Mouse (Mus musculus) liver, postnatal 0 days (tissue): ENCODE results near the gene Got1. TPM values are rescaled to one million over a fixed set of nuclear protein-coding genes. Genes with fewer than 3 reads are reported as not detected.

Experiments
- ATAC-seq: fragments of 200-750 bp; cut with Nextera tagmentation; 2 replicates; pipeline ENCODE4 v1.8.0; 2017; ENCODE audit warnings: mild to moderate bottlenecking, moderate library complexity
- DNase-seq: peaks from one replicate; pipeline ENCODE4 v3.0.0-alpha.2; 2016
- H3K27ac ChIP-seq: fragments of 300-500 bp; sonication (generic); 2 replicates; pipeline ENCODE4 v1.5.1; 2014; ENCODE audit warnings: antibody characterized with exemption, moderate library complexity, mild to moderate bottlenecking, low read depth
- H3K27me3 ChIP-seq: fragments of 300-500 bp; sonication (generic); 2 replicates; pipeline ENCODE4 v1.6.1; 2014; ENCODE audit warnings: low read length, control low read depth, mixed read lengths; ENCODE audit not compliant: insufficient read depth
- H3K36me3 ChIP-seq: fragments of 300-500 bp; sonication (generic); replicated peaks from 2 replicates; pipeline ENCODE4 v1.6.1; 2014; ENCODE audit warnings: mild to moderate bottlenecking, control low read depth, low read length, moderate library complexity, mixed read lengths; ENCODE audit not compliant: insufficient read depth
- H3K4me1 ChIP-seq: fragments of 300-500 bp; sonication (generic); 2 replicates; pipeline ENCODE4 v1.6.1; 2014; ENCODE audit warnings: antibody characterized with exemption, mild to moderate bottlenecking, control low read depth; ENCODE audit not compliant: insufficient read depth
- H3K4me2 ChIP-seq: fragments of 300-500 bp; sonication (generic); 2 replicates; pipeline ENCODE4 v1.6.1; 2014; ENCODE audit warnings: low read depth, mild to moderate bottlenecking, low read length, moderate library complexity, mixed read lengths
- H3K4me3 ChIP-seq: fragments of 300-500 bp; sonication (generic); 2 replicates; pipeline ENCODE4 v1.5.1; 2014; ENCODE audit warnings: low read depth, low read length
- H3K9ac ChIP-seq: fragments of 300-500 bp; sonication (generic); replicated peaks from 2 replicates; pipeline ENCODE4 v1.6.1; 2014; ENCODE audit warnings: mild to moderate bottlenecking, moderate library complexity
- H3K9me3 ChIP-seq: fragments of 300-500 bp; sonication (generic); 2 replicates; pipeline ENCODE4 v1.6.1; 2016; ENCODE audit warnings: mild to moderate bottlenecking, control low read depth, low read length, mixed read lengths
- CTCF ChIP-seq: sonication (generic); IDR thresholded peaks from 2 replicates; pipeline ENCODE4 v1.5.1; 2016; ENCODE audit warnings: antibody characterized with exemption, low read depth
- EP300 ChIP-seq: IDR thresholded peaks from 2 replicates; pipeline ENCODE4 v1.6.1; 2016; ENCODE audit warnings: antibody characterized with exemption, low read depth, mild to moderate bottlenecking
- WGBS: fragments of 180-500 bp; shearing (Covaris S2); extraction: QIAGEN DNeasy Blood & Tissue Kit; methylation state at CpG from one replicate; pipeline ENCODE4 v1.1.7; 2014; ENCODE audit not compliant: insufficient replicate concordance; 5-methylcytosine and 5-hydroxymethylcytosine counted together
- polyA plus RNA-seq: library from polyadenylated mRNA; unstranded; fragments of >200 nt; fragmentation: Nextera tagmentation; extraction: Ambion mirVana; gene quantifications from 2 replicates; pipeline ENCODE4 v1.2.1, GENCODE M21; 2015

Gene Got1
- polyA plus RNA-seq, 1 experiment from 2014 or later = 127 TPM

DNA sequence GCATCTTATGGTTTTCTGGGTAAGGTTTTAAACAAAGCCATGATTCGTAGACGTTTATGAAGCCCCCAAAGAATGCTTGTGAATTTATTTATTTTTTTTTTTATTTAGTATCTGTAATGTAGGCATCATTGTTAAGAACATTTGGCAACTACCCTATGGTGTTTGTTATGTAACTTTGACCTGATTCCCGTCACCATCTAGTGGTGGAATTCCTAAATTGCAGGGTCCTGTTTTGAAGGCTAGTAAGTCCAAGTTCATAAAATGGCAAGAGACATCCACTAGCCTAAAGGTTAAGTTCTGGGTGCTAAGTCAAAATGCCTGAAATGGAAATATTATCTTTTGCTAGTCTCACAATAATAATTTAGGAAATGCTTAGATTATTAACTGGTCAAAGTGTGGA lies 37.0 kb downstream of the Got1 start:
- Histone ChIP-seq H3K9me3 (no peaks in the 10 kb centered on the region), H3K27ac (no peak overlapping the region), H3K4me1 (no peaks in the 10 kb centered on the region), H3K9ac (no peak overlapping the region), H3K36me3 (no peaks in the 10 kb centered on the region), H3K4me3 (no peak overlapping the region), H3K27me3 (no peaks in the 10 kb centered on the region), H3K4me2 (no peak overlapping the region)
- 36% methylated on average over 3 of the region's 3 CpGs for WGBS
- TF ChIP-seq EP300 (no peak), CTCF (peak; percentile 69)
- DNase-seq (no peak), ATAC-seq (no peak)

DNA sequence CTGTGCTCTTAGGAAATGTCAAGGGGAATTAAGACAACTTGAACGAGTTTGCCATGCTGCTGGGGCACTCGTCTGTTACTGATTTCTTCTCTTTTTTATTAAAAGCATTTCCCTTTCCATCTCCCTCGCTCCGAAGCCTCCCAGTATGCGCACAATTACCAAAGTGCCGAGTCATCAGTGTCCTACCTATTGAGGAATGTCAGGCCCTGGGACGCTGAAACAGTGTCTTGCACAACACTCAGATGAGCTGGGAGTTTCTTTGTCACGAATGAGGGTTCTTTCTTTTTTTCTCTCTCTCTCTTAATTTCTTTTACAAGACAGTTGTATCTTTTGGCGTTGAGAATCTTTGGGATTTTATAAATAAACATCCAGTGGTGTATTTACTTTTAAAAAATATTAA lies 43.9 kb downstream of the Got1 start:
- DNase-seq (no peak), ATAC-seq (no peak)
- Histone ChIP-seq H3K27me3 (no peaks in the 10 kb centered on the region), H3K36me3 (no peaks in the 10 kb centered on the region), H3K4me1 (no peaks in the 10 kb centered on the region), H3K27ac (no peak overlapping the region), H3K4me3 (no peak overlapping the region), H3K4me2 (no peak overlapping the region), H3K9me3 (no peaks in the 10 kb centered on the region), H3K9ac (no peak overlapping the region)
- TF ChIP-seq EP300 (no peak), CTCF (no peak)
- 58% methylated on average over 9 of the region's 9 CpGs for WGBS

DNA sequence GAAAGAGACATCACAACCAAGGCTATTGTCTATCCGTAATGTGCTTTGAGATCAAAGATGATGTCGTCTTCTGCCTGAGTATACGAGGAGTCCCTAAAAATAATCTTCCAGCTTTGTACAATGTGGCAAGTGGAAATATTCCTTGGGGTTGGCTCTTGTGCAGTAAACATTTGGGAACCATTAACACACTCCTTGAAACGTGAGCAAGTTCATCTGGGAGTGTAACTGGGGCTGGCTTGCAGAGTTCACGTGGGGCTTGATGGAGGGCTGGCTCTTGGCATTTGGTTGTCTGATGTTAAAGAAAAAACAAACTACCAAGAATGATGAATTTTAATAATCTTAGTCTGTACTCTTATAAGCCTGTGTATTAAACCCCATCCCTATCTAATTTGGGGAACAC lies 45.0 kb downstream of the Got1 start:
- Histone ChIP-seq H3K9ac (no peak overlapping the region), H3K4me2 (no peak overlapping the region), H3K36me3 (no peaks in the 10 kb centered on the region), H3K4me1 (no peaks in the 10 kb centered on the region), H3K27ac (no peak overlapping the region), H3K9me3 (no peaks in the 10 kb centered on the region), H3K4me3 (no peak overlapping the region), H3K27me3 (no peaks in the 10 kb centered on the region)
- no peak for ATAC-seq
- 82% methylated on average over 5 of the region's 5 CpGs for WGBS
- no peak for DNase-seq
- TF ChIP-seq EP300 (no peak), CTCF (no peak)

DNA sequence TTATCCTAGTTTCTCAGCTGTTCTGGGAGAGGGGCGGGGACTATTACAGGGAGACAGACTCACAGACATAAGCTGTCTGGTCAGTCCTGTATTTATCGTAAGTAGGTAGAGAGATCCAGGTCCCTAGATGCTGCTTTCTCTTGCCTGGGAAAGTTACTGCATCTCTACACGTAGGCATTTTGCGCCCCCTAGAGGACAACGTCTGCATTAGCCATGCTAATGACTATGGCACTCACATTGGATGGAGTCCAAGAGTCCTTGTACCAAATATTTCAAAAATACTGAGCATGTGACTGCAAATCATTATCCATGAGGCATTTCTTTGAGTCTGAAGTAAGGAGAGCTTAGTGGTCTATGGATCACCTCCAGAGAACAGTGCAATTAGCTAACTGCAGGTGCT lies 45.5 kb downstream of the Got1 start:
- Histone ChIP-seq H3K36me3 (no peaks in the 10 kb centered on the region), H3K4me1 (no peaks in the 10 kb centered on the region), H3K9ac (no peak overlapping the region), H3K9me3 (no peaks in the 10 kb centered on the region), H3K4me2 (no peak overlapping the region), H3K4me3 (no peak overlapping the region), H3K27me3 (no peaks in the 10 kb centered on the region), H3K27ac (no peak overlapping the region)
- DNase-seq (peak; percentile 73), ATAC-seq (peak; percentile 36; the same call in 1 of the 2 replicates)
- WGBS = 17% methylated on average over 5 of the region's 5 CpGs
- peak; percentile 91 for TF ChIP-seq CTCF
- no peak for TF ChIP-seq EP300

DNA sequence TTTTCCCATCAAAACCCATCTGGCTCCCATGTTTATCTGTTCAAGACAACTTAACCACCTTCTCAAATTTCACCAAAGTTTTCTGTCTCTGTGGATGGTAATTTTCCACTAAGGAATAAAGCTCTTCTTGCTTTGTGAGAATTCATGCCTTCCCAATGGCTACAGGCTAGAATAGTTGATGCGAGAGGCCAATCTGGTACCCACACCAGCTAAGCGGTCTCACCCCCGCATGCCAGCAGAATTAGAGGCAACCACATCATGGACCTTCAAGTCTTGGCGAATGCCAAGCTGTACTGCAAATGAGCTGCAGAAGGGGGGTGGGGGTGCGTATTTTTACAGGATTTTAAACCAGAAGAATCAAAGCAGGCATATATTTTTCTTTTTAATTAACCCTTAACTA lies 47.0 kb downstream of the Got1 start:
- ATAC-seq = no peak
- WGBS = 75% methylated on average over 5 of the region's 5 CpGs
- H3K27me3 ChIP-seq = no peaks in the 10 kb centered on the region
- H3K4me1 ChIP-seq = no peaks in the 10 kb centered on the region
- H3K9ac ChIP-seq = no peak overlapping the region
- H3K36me3 ChIP-seq = no peaks in the 10 kb centered on the region
- H3K4me3 ChIP-seq = no peak overlapping the region
- H3K4me2 ChIP-seq = no peak overlapping the region
- no peaks in the 10 kb centered on the region for H3K9me3 ChIP-seq
- DNase-seq = no peak
- TF ChIP-seq EP300 = no peak
- no peak for TF ChIP-seq CTCF
- no peak overlapping the region for H3K27ac ChIP-seq

DNA sequence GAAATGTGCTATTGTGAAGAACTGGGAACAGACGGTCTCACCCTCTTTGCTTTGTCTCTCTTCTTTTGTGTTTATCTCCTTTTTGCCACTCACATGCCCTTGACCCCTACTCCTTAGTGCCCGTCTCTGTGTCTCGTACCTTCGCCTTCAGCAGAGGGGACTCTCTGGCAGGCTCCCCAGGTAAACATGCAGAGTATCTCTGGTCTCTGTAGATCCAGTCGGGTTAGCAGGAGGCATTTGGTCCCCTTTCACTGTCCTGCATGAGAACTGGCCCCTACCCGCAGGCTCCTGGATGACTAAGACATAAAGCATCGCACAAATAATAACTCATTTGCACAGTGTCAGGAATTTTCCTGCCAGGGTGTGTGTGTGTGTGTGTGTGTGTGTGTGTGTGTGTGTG lies 48.3 kb downstream of the Got1 start:
- Histone ChIP-seq H3K4me1 (no peaks in the 10 kb centered on the region), H3K27ac (no peak overlapping the region), H3K36me3 (no peaks in the 10 kb centered on the region), H3K4me3 (no peak overlapping the region), H3K27me3 (no peaks in the 10 kb centered on the region), H3K9me3 (no peaks in the 10 kb centered on the region), H3K4me2 (no peak overlapping the region), H3K9ac (no peak overlapping the region)
- DNase-seq = no peak
- no peak for ATAC-seq
- TF ChIP-seq CTCF (no peak), EP300 (no peak)
- WGBS = 61% methylated on average over 7 of the region's 7 CpGs

DNA sequence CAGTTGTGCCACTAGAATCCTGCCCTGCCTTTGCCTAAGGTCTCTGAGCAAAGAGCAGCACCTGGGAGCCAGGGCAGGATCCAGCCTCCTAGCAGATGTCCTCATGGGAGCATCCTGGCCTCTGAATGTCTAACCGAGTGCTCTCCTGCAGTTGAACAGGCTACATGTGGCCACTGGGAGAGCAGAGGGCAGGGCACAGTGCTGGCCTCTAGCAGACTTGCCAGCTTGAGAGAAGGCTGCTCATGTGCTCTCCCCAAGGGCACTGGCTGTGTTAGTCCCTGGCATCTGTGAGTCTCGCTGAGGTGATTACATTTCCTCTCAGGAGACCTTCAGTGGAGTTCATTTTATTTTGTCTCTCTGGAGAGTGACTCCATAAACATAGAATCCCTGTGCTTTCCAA lies 48.8 kb downstream of the Got1 start:
- 53% methylated on average over 2 of the region's 2 CpGs for WGBS
- Histone ChIP-seq H3K27ac (no peak overlapping the region), H3K9ac (no peak overlapping the region), H3K4me3 (no peak overlapping the region), H3K27me3 (no peaks in the 10 kb centered on the region), H3K36me3 (no peaks in the 10 kb centered on the region), H3K4me1 (no peaks in the 10 kb centered on the region), H3K9me3 (no peaks in the 10 kb centered on the region), H3K4me2 (no peak overlapping the region)
- TF ChIP-seq EP300 = no peak
- no peak for TF ChIP-seq CTCF
- DNase-seq (no peak), ATAC-seq (no peak)
